Mouse (Mus musculus) stomach, embryonic 16.5 days (tissue): ENCODE measurements at regions not wholly inside any gene's neighbourhood (a gene's known extent, or its start where the extent isn't known, plus 50 kb on each side); places are given as distances from the start of the nearest gene placed in this dataset.

Source experiments
- ATAC-seq: fragments of 200-750 bp; cut with Nextera tagmentation; 2 replicates; pipeline ENCODE4 v1.8.0; 2017; ENCODE audit warnings: moderate number of reproducible peaks, moderate TSS enrichment; ENCODE audit not compliant: insufficient read depth, low FRiP score
- H3K27ac ChIP-seq: fragments of 300-500 bp; sonication (generic); 2 replicates; pipeline ENCODE4 v1.5.1; 2014; ENCODE audit warnings: low read length
- H3K27me3 ChIP-seq: fragments of 300-500 bp; sonication (generic); 2 replicates; pipeline ENCODE4 v1.6.1; 2014; ENCODE audit warnings: low read length, control low read depth, mixed read lengths; ENCODE audit not compliant: control insufficient read depth, insufficient read depth
- H3K36me3 ChIP-seq: fragments of 300-500 bp; sonication (generic); 2 replicates; pipeline ENCODE4 v1.6.1; 2014; ENCODE audit warnings: low read length; ENCODE audit not compliant: control insufficient read depth, insufficient read depth
- H3K4me1 ChIP-seq: fragments of 300-500 bp; sonication (generic); 2 replicates; pipeline ENCODE4 v1.6.1; 2014; ENCODE audit warnings: low read length, control low read depth, mixed read lengths; ENCODE audit not compliant: control insufficient read depth, insufficient read depth
- H3K4me2 ChIP-seq: fragments of 300-500 bp; sonication (generic); 2 replicates; pipeline ENCODE4 v1.6.1; 2014; ENCODE audit warnings: low read depth, low read length, mixed read lengths
- H3K4me3 ChIP-seq: fragments of 300-500 bp; sonication (generic); replicated peaks from 2 replicates; pipeline ENCODE4 v1.5.1; 2014; ENCODE audit warnings: mild to moderate bottlenecking, low read length
- H3K9ac ChIP-seq: fragments of 300-500 bp; sonication (generic); 2 replicates; pipeline ENCODE4 v1.6.1; 2014; ENCODE audit warnings: low read length
- H3K9me3 ChIP-seq: fragments of 300-500 bp; sonication (generic); replicated peaks from 2 replicates; pipeline ENCODE4 v1.6.1; 2016; ENCODE audit warnings: low read length, control low read depth; ENCODE audit not compliant: control insufficient read depth
- WGBS: fragments of 180-500 bp; shearing (Covaris S2); extraction: QIAGEN DNeasy Blood & Tissue Kit; methylation state at CpG from one replicate; pipeline ENCODE4 v1.1.7; 2014; 5-methylcytosine and 5-hydroxymethylcytosine counted together

DNA sequence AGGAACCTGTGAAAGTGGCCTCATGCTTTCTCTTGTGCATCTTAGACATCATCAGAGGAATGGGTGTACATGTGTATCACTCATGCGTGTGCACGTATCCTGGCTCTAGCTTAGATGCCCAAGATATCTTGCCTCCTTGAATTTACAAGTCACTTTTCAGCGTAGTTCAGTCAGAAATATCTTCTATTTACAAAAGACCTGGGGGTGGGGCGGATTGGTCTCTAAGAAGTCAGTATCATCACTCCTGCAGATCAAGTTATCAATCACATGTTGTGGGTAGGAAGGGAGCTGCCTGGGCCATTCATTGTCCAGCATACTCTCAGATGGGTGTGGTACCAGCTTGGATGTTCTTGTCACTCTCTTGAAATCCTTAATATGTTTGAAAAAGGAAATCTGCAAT, 77.0 kb upstream of the Pcdh8 start:
- Histone ChIP-seq H3K9ac (no peak overlapping the region), H3K9me3 (no peaks in the 10 kb centered on the region), H3K4me3 (no peak overlapping the region), H3K36me3 (no peaks in the 10 kb centered on the region), H3K4me1 (no peaks in the 10 kb centered on the region), H3K4me2 (no peak overlapping the region), H3K27me3 (no peaks in the 10 kb centered on the region), H3K27ac (no peak overlapping the region)
- 75% methylated on average over 4 of the region's 4 CpGs for WGBS
- ATAC-seq = no peak

DNA sequence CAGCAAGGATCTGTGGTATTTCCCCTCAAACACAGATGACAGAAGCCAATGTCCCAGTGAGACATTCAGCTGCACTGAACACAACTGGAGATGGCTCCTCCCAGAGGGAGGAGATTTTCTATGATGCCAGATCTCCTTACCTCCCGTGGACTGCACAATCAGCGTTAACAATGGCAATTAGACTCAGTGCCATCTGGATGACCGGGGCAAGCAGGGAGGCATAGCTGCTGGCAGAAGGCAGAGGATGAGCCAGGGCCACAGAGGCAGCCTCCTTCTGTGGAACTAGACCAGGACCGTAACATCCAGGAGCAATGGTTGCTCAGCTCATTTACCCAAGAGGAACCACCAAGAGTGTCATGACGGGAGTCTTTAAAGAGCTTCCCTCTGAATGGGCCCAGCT, 73.2 kb upstream of the Pcdh8 start:
- no peak overlapping the region for H3K4me2 ChIP-seq
- H3K4me3 ChIP-seq = no peak overlapping the region
- no peaks in the 10 kb centered on the region for H3K9me3 ChIP-seq
- no peaks in the 10 kb centered on the region for H3K4me1 ChIP-seq
- H3K27me3 ChIP-seq = no peaks in the 10 kb centered on the region
- H3K36me3 ChIP-seq = no peaks in the 10 kb centered on the region
- ATAC-seq = no peak
- no peak overlapping the region for H3K9ac ChIP-seq
- no peak overlapping the region for H3K27ac ChIP-seq
- WGBS = 87% methylated on average over 5 of the region's 5 CpGs

- H3K9ac ChIP-seq = no peak overlapping the region
- no peaks in the 10 kb centered on the region for H3K27me3 ChIP-seq
- H3K4me3 ChIP-seq = no peak overlapping the region
- 12% methylated on average over 13 of the region's 13 CpGs for WGBS
- no peaks in the 10 kb centered on the region for H3K4me1 ChIP-seq
- H3K9me3 ChIP-seq = no peaks in the 10 kb centered on the region
- ATAC-seq = no peak
- no peak overlapping the region for H3K27ac ChIP-seq
- H3K4me2 ChIP-seq = no peak overlapping the region
- no peaks in the 10 kb centered on the region for H3K36me3 ChIP-seq
Measured at GRCm38 (mm10) chr14:79843135-79843550, 72.0 kb upstream of the Pcdh8 start.

- 39% methylated on average over 3 of the region's 3 CpGs for WGBS
- ATAC-seq = no peak
Measured at GRCm38 (mm10) chr14:79842734-79843133, 71.6 kb upstream of the Pcdh8 start.

GRCm38 (mm10) chr14:79837101-79837500, 66.0 kb upstream of the Pcdh8 start:
- ATAC-seq = no peak
- WGBS = 55% methylated on average over 5 of the region's 5 CpGs

More at GRCm38 (mm10) chr14:79842734-79843133, 71.6 kb upstream of the Pcdh8 start:
- H3K27ac ChIP-seq = no peak overlapping the region
- H3K4me3 ChIP-seq = no peak overlapping the region
- no peak overlapping the region for H3K9ac ChIP-seq
- H3K4me1 ChIP-seq = no peaks in the 10 kb centered on the region
- no peak overlapping the region for H3K4me2 ChIP-seq
- no peaks in the 10 kb centered on the region for H3K9me3 ChIP-seq
- H3K36me3 ChIP-seq = no peaks in the 10 kb centered on the region
- H3K27me3 ChIP-seq = no peaks in the 10 kb centered on the region

DNA sequence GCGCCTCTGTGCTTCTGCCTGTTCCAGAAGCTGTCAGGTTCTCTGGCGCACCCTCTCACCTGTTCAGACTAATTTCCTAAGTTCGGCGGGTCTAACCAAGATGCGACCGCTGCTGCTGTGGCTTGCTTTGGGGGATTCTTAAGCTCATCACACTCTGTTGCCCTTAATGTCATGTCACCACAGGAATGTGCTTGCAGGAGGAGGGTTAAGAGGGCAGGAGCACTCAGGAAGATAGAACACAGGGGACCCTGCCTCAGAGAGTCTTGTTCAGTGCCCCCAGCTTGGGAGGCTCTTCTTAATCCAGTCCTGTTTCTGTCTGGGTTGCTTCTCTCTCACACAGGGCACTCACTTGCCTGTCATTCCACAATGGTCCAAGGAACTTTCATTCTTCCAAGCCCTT, 65.1 kb upstream of the Pcdh8 start:
- no peak for ATAC-seq
- Histone ChIP-seq H3K4me1 (no peaks in the 10 kb centered on the region), H3K27ac (no peak overlapping the region), H3K9ac (no peak overlapping the region), H3K4me2 (no peak overlapping the region), H3K4me3 (no peak overlapping the region), H3K9me3 (no peaks in the 10 kb centered on the region), H3K27me3 (no peaks in the 10 kb centered on the region), H3K36me3 (no peaks in the 10 kb centered on the region)
- 90% methylated on average over 5 of the region's 6 CpGs for WGBS

More at GRCm38 (mm10) chr14:79837101-79837500, 66.0 kb upstream of the Pcdh8 start:
- no peak overlapping the region for H3K27ac ChIP-seq
- H3K36me3 ChIP-seq = no peaks in the 10 kb centered on the region
- H3K9ac ChIP-seq = no peak overlapping the region
- no peaks in the 10 kb centered on the region for H3K4me1 ChIP-seq
- H3K4me3 ChIP-seq = no peak overlapping the region
- no peaks in the 10 kb centered on the region for H3K27me3 ChIP-seq
- no peak overlapping the region for H3K4me2 ChIP-seq
- H3K9me3 ChIP-seq = no peaks in the 10 kb centered on the region

DNA sequence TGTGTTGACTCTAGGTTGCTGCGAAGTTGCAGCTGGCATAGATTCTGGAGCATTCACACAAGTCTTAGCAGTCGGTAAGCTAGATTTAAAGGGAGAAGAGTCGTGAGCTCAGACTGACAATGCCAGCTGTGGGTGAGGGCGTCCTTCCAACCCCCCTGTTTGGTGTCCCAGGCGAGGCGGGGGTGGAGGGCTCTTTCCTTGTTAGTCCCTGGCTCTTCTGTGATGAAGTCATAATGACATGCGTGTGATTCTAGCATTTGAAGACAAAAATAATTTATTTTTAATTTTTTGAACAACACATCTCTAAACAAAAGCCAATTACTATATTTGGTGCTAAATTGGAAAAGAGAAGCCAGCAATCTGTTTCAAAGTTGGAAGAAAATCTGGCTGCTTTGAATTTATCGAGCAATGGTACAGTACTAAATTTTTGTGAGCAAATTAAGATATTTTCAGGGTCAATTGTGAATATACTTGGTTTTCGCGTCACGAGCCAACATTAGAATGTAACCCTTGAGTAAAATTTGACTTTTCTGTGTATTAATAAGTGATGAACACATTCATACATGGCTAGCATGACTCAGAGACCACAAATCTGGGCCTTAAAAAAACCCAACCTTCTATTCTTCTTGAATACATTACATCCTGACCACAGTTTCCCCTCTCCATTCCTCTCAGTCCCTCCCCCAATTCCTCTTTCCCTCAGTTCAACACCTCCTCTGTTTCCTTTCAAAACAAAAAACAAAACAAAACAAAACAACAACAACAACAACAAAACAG, 53.7 kb upstream of the Pcdh8 start:
- Histone ChIP-seq H3K9ac (no peak overlapping the region), H3K27me3 (no peaks in the 10 kb centered on the region), H3K9me3 (no peaks in the 10 kb centered on the region), H3K4me1 (no peaks in the 10 kb centered on the region), H3K27ac (no peak overlapping the region), H3K36me3 (no peaks in the 10 kb centered on the region), H3K4me3 (no peak overlapping the region), H3K4me2 (no peak overlapping the region)
- ATAC-seq = no peak
- 88% methylated on average over 11 of the region's 11 CpGs for WGBS

DNA sequence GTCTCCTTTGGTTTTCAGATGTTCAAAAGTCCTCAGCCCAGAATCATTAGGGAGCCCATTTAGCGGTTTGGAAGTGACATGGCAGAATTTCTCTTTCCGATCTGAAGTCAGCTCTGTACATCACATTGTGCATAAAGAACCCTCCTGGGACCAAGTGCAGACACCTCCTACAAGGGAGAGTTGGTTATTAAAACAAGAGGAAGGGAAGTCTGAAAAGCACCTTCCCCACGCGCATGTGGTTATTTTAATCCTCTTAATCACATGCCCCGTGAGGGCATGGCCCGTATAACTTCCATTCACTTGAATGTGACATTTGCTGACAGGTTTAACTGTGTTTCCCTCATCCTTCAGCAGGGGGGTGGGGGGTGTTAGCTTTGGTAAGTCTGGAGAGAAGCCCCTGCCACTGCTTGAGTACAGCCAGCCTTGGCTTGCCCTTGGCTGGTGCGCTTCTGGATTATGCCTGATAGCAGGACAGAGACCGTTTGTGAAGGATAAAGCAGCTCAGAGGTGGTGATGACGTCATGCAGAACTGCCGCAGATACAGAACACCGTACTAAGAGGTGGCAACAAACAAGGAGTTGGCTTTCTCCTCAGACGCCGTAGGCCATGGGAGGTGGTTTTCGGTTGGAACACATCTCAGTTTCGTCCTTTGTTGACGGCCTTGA, 51.5 kb upstream of the Pcdh8 start:
- Histone ChIP-seq H3K4me3 (no peak overlapping the region), H3K4me1 (no peaks in the 10 kb centered on the region), H3K27me3 (no peaks in the 10 kb centered on the region), H3K36me3 (no peaks in the 10 kb centered on the region), H3K4me2 (no peak overlapping the region), H3K9me3 (no peaks in the 10 kb centered on the region), H3K9ac (no peak overlapping the region), H3K27ac (no peak overlapping the region)
- 76% methylated on average over 16 of the region's 16 CpGs for WGBS
- no peak for ATAC-seq

GRCm38 (mm10) chr14:79822011-79822435, 50.9 kb upstream of the Pcdh8 start:
- Histone ChIP-seq H3K9ac (no peak overlapping the region), H3K27me3 (no peaks in the 10 kb centered on the region), H3K4me2 (no peak overlapping the region), H3K9me3 (no peaks in the 10 kb centered on the region), H3K36me3 (no peaks in the 10 kb centered on the region), H3K4me1 (no peaks in the 10 kb centered on the region), H3K4me3 (no peak overlapping the region), H3K27ac (no peak overlapping the region)
- no peak for ATAC-seq
- WGBS = 83% methylated on average over 5 of the region's 5 CpGs
